Mouse (Mus musculus) heart, adult 11 months (tissue): Measurements from ENCODE around the gene Pik3r6.

Experiments used
- DNase-seq: peaks from one replicate; pipeline ENCODE4 v3.0.0; 2022

The Pik3r6 gene

DNA sequence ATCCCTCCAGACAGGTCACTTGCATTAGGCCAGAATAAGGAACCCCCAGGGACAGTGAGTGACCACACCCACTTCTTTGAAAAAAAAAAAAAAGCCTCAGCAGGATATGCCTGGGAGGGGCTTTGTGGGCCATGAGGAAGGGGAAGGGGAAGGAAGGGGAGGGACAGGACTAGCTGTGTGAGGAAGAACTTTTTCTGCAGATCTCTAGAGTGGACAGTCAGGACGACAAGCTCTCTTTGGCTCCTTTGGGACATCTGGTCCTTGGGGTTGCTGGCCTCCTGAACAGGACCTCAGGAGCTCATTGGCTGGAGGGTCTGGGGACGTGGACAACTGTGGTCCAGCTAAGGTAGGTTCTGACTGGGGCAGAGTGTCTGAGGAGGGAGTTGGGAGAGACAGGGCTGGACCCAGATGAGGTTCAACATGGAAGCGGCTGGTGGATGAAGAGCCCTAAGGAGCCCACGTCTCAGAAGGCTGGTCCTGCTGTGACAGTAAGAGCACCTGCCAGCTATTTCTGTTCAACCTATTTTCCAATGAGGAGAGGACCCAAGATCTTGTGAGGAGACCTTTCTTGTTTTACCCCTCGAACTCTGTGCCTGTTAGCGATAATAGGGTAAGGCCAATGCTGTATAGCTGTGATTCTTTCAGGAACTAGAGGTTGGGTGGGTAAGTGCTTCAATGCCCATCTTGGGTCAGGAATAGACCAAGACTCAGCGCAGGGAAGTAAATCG is at the start of gene Pik3r6:
Gene Pik3r6 (plus strand): TSS at position 118 of the 728 bp plus-strand sequence.
- peak; percentile 98 for DNase-seq

- no peak for DNase-seq
Measured at GRCm38 (mm10) chr11:68453301-68453700, 49.5 kb upstream of the Pik3r6 start.

GRCm38 (mm10) chr11:68458086-68458485 is 44.7 kb upstream of the Pik3r6 start:
- no peak for DNase-seq

GRCm38 (mm10) chr11:68459021-68459420 is 43.8 kb upstream of the Pik3r6 start:
- DNase-seq = no peak

DNA sequence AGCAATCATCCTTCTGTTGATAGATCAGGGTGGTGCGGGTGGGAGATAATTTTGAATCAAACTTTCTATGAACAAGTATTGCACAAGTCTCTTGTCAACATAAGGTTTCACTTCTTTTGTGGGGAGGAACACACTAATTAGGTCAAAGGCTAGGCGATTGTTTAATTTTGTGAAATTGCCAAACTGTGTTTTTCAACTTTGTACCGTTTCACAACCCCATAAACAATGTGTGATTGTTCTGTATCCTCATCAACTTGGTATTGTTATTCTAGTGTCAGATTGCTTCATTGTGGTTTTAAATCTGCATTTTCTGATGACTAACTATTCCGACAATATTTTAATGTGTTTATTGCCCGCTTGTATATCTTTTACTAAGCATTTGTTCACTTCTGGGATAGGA is 43.3 kb upstream of the Pik3r6 start:
- DNase-seq = no peak

- DNase-seq = no peak
Measured at GRCm38 (mm10) chr11:68462716-68463115, 40.1 kb upstream of the Pik3r6 start.

- no peak for DNase-seq
Measured at GRCm38 (mm10) chr11:68464260-68464659, 38.6 kb upstream of the Pik3r6 start.

DNA sequence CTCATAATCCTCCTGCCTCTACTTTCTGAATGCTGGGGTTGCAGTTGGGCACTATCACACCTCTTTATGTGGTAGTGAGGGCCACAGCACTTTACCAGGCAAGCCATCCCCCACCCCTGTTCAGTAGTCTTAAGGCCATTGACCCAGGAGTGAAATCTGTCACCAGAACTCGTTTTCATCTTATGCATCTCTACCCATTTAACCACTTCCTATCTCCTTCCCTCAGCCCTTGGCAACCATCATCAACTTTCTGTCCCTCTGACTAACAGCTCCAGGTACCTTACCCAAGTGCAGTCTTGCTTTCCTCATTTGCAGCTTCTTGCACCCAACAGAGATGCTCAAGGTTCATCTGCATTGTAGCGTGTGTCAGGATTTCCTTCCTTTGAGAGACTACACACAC is 37.7 kb upstream of the Pik3r6 start:
- no peak for DNase-seq

DNA sequence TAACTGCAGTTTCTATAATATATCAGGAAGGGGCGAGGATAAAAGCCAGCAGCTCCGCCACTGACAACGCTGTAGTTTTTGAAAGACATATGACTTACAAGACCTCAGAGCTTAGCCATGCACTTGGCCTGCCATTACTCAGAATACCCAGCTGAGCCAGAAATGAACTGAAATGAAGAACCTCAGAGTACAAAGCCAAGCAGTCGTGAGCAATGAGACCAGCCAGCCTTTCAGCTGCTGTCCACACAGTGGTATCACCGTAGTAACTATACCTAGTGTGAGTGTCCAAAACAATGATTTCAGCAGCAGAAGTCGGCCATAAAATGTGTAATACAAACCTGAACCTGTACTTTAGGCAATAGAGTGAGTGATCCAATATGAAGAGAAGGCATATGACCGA is 35.4 kb upstream of the Pik3r6 start:
- no peak for DNase-seq

DNA sequence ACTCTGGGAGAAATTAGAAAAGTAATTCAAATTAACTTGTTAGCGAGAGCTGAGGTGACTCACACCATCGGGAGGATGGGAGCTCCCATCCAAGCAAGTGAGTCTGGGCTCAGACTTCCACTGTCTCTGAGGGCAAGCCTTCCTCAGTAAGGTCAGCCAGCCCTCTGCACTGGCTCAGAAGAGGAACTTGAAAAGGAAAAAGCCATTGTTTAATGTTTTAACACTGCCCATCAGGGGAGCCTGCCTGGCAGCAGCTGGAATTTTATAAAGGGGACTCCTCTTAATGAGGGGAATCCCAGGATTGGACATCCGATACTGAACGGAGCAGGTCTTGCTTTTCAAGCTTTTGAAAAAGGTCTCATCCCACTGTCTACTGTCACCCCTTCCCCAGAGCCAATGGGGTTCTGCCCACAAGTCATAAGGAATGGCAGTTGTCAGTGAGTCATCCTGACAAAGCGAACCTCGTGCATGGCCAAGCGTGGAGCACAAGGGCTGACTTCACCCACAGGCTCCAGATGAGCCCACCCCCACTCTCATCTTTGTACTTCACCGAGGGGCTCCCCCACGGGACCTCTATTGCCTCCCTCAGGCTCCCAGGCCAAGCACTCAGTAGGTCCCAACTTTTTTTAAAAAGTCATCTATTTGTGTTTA is 34.7 kb upstream of the Pik3r6 start:
- DNase-seq = peak; percentile 90

GRCm38 (mm10) chr11:68468886-68469285 is 33.9 kb upstream of the Pik3r6 start:
- DNase-seq = no peak

DNA sequence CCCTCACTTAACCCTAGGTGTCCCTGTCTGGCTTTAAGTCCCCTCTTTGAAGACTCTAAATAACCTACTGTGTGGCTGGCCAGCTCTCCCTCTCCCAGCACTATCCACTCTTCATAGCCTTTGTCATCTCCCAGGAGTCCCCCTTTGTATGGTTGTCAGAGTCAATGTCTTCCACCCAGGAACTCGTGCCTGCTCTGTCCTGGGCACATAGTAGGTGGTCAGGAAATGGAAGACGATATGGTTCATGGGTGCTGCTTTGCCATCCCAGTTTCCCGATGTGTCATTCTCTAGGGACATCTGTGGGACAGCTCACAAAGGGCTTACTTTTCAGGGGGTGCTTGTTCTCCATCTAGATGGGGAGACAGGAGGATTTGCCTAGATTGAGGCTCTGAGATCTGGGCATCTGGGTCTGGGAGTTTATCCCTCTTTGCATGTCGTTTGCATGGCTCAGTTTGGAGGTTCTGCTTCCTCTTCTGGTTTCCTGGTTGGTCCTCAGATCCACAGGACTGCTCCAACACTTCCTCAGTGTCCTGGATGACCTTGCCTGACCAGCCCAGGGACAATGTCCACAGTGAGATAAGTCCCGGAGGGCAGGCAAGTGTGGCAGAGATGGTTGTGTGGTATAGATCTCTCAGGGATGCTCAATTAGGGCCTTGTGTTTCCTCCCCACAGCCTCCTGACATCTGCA is 30.5 kb upstream of the Pik3r6 start:
- peak; percentile 87 for DNase-seq

DNA sequence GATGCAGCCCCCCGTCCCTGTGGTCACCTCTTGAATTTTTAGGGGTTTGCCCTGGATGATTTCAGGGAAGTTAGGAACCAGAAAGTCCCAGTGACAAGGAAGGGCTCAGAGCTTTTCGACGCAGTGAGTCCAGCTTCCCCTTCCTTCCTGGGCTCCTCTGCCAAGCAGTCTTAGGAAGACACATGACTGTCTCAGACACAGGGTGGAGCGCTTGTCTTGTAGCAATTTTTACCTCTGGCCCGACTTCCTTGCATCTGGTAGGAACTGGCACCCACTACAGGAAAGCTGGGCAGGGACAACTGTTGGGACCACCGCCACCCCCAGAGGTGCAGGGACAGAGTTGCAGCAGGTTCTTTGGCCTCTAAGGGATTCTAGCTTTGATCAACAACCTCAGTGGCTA is 28.2 kb upstream of the Pik3r6 start:
- DNase-seq = peak; percentile 96

GRCm38 (mm10) chr11:68475676-68476075 is 27.1 kb upstream of the Pik3r6 start:
- DNase-seq = peak; percentile 88

GRCm38 (mm10) chr11:68477661-68478060 is 25.2 kb upstream of the Pik3r6 start:
- DNase-seq = no peak

- DNase-seq = no peak
Measured at GRCm38 (mm10) chr11:68478574-68478981, 24.2 kb upstream of the Pik3r6 start.

GRCm38 (mm10) chr11:68480660-68481059 is 22.2 kb upstream of the Pik3r6 start:
- DNase-seq = no peak

DNA sequence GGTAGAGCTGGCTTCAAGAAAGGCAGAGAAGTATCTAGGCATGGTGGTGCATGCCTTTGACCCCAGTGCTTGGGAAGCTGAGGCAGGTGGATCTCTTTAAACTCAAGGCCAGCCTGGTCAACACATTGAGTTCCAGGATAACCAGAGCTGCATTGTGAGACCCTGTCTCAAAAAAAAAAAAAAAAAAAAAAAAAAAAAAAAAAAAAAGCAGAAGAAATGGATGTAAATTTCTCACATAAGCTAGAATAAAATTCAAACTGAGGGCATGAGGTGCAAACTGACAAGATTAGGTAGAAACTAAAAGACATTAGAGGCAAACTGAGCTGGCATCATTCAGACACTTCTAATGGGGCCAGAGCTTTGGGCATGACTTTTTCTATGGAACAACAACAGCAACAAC is 20.8 kb upstream of the Pik3r6 start:
- no peak for DNase-seq

GRCm38 (mm10) chr11:68483213-68483612 is 19.6 kb upstream of the Pik3r6 start:
- DNase-seq = peak; percentile 93

DNA sequence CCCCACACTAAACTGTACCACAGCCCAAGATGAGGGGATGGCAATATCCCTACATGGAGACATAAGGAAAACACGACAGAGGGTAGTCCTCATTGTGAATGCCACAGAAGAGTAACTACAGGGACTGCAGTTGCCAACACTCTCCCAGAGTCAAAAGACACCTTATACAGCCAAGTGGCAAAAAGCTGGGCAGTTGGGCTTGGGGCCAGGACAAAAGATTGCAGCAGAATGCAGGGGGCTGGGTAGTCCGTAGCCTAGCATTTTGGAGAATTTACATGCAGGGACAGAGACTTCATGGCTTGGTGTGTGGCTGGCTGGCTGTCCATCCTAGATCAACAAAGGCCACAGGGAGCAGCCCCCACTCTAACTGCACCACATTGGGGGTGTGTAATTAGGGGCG is 18.4 kb upstream of the Pik3r6 start:
- DNase-seq = peak; percentile 87

DNA sequence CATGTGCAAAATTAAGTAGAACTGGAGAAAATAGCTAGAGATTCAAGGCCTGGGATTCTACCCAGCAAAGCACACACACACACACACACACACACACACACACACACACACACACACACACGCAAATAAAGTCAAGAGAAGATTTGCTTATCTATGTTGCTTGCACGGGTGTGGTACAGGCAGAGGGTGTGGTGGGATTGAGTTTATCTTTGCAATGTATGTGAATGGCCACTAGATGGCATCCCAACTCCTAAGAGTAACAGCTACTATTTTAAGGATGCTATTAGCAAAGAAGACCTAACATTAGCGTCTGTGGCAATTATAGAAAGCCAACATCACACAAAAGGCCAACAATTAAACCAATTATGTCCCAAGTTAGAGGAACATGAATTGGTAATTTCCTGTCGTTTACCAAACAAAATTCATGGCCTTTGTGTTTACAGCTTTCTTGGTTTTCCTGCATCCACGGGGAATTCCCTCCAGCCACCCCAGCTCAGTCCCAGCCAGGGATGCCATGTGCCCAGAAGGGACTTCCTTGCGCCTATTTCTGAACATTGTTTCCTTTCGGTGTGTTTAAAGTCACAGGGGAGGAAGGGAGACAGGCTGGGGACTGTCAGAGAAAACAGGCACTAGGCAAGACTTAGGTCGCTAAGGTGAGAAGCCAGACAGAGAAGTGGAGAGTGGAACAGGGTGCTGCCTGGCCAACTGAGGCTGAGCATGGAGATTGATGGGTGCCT is 17.4 kb upstream of the Pik3r6 start:
- peak; percentile 92 for DNase-seq

DNA sequence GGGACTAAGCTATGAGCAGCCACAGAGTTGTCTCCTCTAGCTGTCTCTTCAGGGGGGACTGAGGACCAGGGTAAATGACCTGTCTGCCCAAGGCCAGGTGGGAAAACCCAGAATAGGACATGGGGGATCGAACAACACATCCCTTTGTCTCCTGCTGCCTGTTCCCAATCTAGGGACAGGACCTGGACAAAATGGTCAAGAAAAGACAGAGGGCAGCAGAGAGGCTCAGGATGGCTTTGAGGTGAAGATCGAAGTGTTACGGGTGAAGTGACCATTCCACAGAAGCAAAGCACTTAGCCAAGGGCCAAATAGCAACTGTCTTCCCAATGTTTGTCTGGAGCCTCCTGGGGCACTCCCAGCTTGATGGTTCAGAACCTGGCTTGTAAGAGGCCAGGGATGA is 16.7 kb upstream of the Pik3r6 start:
- DNase-seq = peak; percentile 83

GRCm38 (mm10) chr11:68487720-68488119 is 15.1 kb upstream of the Pik3r6 start:
- DNase-seq = peak; percentile 78
